Mouse (Mus musculus) limb, embryonic 15.5 days (tissue): Measurements from ENCODE around the gene Nav1. TPM values are rescaled to one million over a fixed set of nuclear protein-coding genes. Genes with fewer than 3 reads are reported as not detected.

Experiments
- ATAC-seq: fragments of 200-750 bp; cut with Nextera tagmentation; 2 replicates; pipeline ENCODE4 v1.8.0; 2017; ENCODE audit warnings: low read depth, moderate TSS enrichment; ENCODE audit not compliant: insufficient number of reproducible peaks, low FRiP score, low TSS enrichment
- H3K27ac ChIP-seq: fragments of 300-500 bp; sonication (generic); 2 replicates; pipeline ENCODE4 v1.5.1; 2015; ENCODE audit warnings: moderate library complexity, mild to moderate bottlenecking, inconsistent platforms
- H3K27me3 ChIP-seq: fragments of 300-500 bp; sonication (generic); 2 replicates; pipeline ENCODE4 v1.6.1; 2015; ENCODE audit warnings: inconsistent platforms
- H3K36me3 ChIP-seq: fragments of 300-500 bp; sonication (generic); 2 replicates; pipeline ENCODE4 v1.6.1; 2015; ENCODE audit warnings: inconsistent platforms
- H3K4me1 ChIP-seq: fragments of 300-500 bp; sonication (generic); 2 replicates; pipeline ENCODE4 v1.6.1; 2015; ENCODE audit warnings: inconsistent platforms
- H3K4me2 ChIP-seq: fragments of 300-500 bp; sonication (generic); 2 replicates; pipeline ENCODE4 v1.6.1; 2015; ENCODE audit warnings: mild to moderate bottlenecking, inconsistent platforms
- H3K4me3 ChIP-seq: fragments of 300-500 bp; sonication (generic); 2 replicates; pipeline ENCODE4 v1.5.1; 2015; ENCODE audit warnings: mild to moderate bottlenecking, inconsistent platforms
- H3K9ac ChIP-seq: fragments of 300-500 bp; sonication (generic); 2 replicates; pipeline ENCODE4 v1.6.1; 2015; ENCODE audit warnings: inconsistent platforms
- H3K9me3 ChIP-seq: fragments of 300-500 bp; sonication (generic); 2 replicates; pipeline ENCODE4 v1.6.1; 2016; ENCODE audit warnings: inconsistent platforms
- WGBS: fragments of 180-500 bp; shearing (Covaris S2); methylation state at CpG from one replicate; pipeline ENCODE4 v1.1.7; 2015; 5-methylcytosine and 5-hydroxymethylcytosine counted together
- polyA plus RNA-seq: library from polyadenylated mRNA; unstranded; fragments of >200 nt; fragmentation: Nextera tagmentation; extraction: Ambion mirVana; gene quantifications from 2 replicates; pipeline ENCODE4 v1.2.1, GENCODE M21; 2015

Nav1 gene
- polyA plus RNA-seq, 1 experiment from 2014 or later: 10.4 TPM

GRCm38 (mm10) chr1:135557976-135558375 is 49.1 kb downstream of the Nav1 start:
- Histone ChIP-seq H3K27ac (no peak overlapping the region), H3K4me3 (no peak overlapping the region), H3K4me2 (no peak overlapping the region), H3K9me3 (no peaks in the 10 kb centered on the region), H3K27me3 (no peaks in the 10 kb centered on the region), H3K36me3 (no peaks in the 10 kb centered on the region), H3K4me1 (peaks cover 23% of the 10 kb centered on the region), H3K9ac (no peak overlapping the region)
- no peak for ATAC-seq
- 46% methylated on average over 6 of the region's 6 CpGs for WGBS

- no peaks in the 10 kb centered on the region for H3K27me3 ChIP-seq
- ATAC-seq: no peak
- WGBS: 86% methylated on average over 8 of the region's 8 CpGs
- no peak overlapping the region for H3K27ac ChIP-seq
- H3K9ac ChIP-seq: no peak overlapping the region
- H3K9me3 ChIP-seq: no peaks in the 10 kb centered on the region
- H3K4me3 ChIP-seq: no peak overlapping the region
- no peaks in the 10 kb centered on the region for H3K36me3 ChIP-seq
- H3K4me2 ChIP-seq: no peak overlapping the region
- H3K4me1 ChIP-seq: peaks cover 23% of the 10 kb centered on the region
These were observed 51.2 kb downstream of the Nav1 start for GRCm38 (mm10) chr1:135555885-135556284.

- no peaks in the 10 kb centered on the region for H3K27me3 ChIP-seq
- H3K27ac ChIP-seq: no peak overlapping the region
- H3K9ac ChIP-seq: no peak overlapping the region
- H3K36me3 ChIP-seq: no peaks in the 10 kb centered on the region
- no peak for ATAC-seq
- H3K9me3 ChIP-seq: no peaks in the 10 kb centered on the region
- H3K4me2 ChIP-seq: no peak overlapping the region
- peaks cover 23% of the 10 kb centered on the region for H3K4me1 ChIP-seq
- WGBS: 8% methylated on average over 17 of the region's 17 CpGs
- H3K4me3 ChIP-seq: no peak overlapping the region
These were observed 52.3 kb downstream of the Nav1 start for GRCm38 (mm10) chr1:135554632-135555260.

GRCm38 (mm10) chr1:135553615-135554014 is 53.5 kb downstream of the Nav1 start:
- H3K36me3 ChIP-seq: no peaks in the 10 kb centered on the region
- no peak overlapping the region for H3K9ac ChIP-seq
- H3K4me2 ChIP-seq: no peak overlapping the region
- no peaks in the 10 kb centered on the region for H3K9me3 ChIP-seq
- no peak overlapping the region for H3K27ac ChIP-seq
- no peak for ATAC-seq
- 49% methylated on average over 4 of the region's 4 CpGs for WGBS
- H3K4me1 ChIP-seq: peaks cover 33% of the 10 kb centered on the region
- H3K27me3 ChIP-seq: no peaks in the 10 kb centered on the region
- no peak overlapping the region for H3K4me3 ChIP-seq

GRCm38 (mm10) chr1:135553154-135553553 is 53.9 kb downstream of the Nav1 start:
- no peak overlapping the region for H3K4me3 ChIP-seq
- H3K27me3 ChIP-seq: no peaks in the 10 kb centered on the region
- H3K9me3 ChIP-seq: no peaks in the 10 kb centered on the region
- H3K9ac ChIP-seq: no peak overlapping the region
- no peak overlapping the region for H3K4me2 ChIP-seq
- H3K36me3 ChIP-seq: no peaks in the 10 kb centered on the region
- no peak for ATAC-seq
- 61% methylated on average over 4 of the region's 4 CpGs for WGBS
- peaks cover 31% of the 10 kb centered on the region for H3K4me1 ChIP-seq
- H3K27ac ChIP-seq: no peak overlapping the region

GRCm38 (mm10) chr1:135550886-135551285 is 56.2 kb downstream of the Nav1 start:
- H3K27me3 ChIP-seq: no peaks in the 10 kb centered on the region
- no peaks in the 10 kb centered on the region for H3K36me3 ChIP-seq
- no peak for ATAC-seq
- WGBS: 66% methylated on average over 3 of the region's 3 CpGs
- no peak overlapping the region for H3K4me2 ChIP-seq
- H3K4me1 ChIP-seq: peaks cover 35% of the 10 kb centered on the region
- H3K9ac ChIP-seq: no peak overlapping the region
- no peaks in the 10 kb centered on the region for H3K9me3 ChIP-seq
- no peak overlapping the region for H3K27ac ChIP-seq
- H3K4me3 ChIP-seq: no peak overlapping the region

GRCm38 (mm10) chr1:135548750-135549149 is 58.3 kb downstream of the Nav1 start:
- H3K27me3 ChIP-seq: no peaks in the 10 kb centered on the region
- H3K4me2 ChIP-seq: no peak overlapping the region
- H3K4me3 ChIP-seq: no peak overlapping the region
- no peaks in the 10 kb centered on the region for H3K9me3 ChIP-seq
- peaks cover 37% of the 10 kb centered on the region for H3K4me1 ChIP-seq
- H3K36me3 ChIP-seq: no peaks in the 10 kb centered on the region
- 0 out of 2 replicates have a peak, but pooled peaks have one; percentile 33 for ATAC-seq
- H3K9ac ChIP-seq: no peak overlapping the region
- peak overlapping the region; percentile 22; the same call in 1 of the 2 replicates for H3K27ac ChIP-seq
- 50% methylated on average over 9 of the region's 9 CpGs for WGBS

- Histone ChIP-seq H3K27me3 (no peaks in the 10 kb centered on the region), H3K4me3 (no peak overlapping the region), H3K4me1 (peaks cover 53% of the 10 kb centered on the region), H3K27ac (no peak overlapping the region), H3K4me2 (no peak overlapping the region), H3K36me3 (no peaks in the 10 kb centered on the region), H3K9ac (no peak overlapping the region), H3K9me3 (no peaks in the 10 kb centered on the region)
- 67% methylated on average over 5 of the region's 5 CpGs for WGBS
- no peak for ATAC-seq
These were observed 61.0 kb downstream of the Nav1 start for GRCm38 (mm10) chr1:135546099-135546498.

GRCm38 (mm10) chr1:135544504-135545146 is 62.5 kb downstream of the Nav1 start:
- Histone ChIP-seq H3K9me3 (no peaks in the 10 kb centered on the region), H3K27me3 (no peaks in the 10 kb centered on the region), H3K4me3 (no peak overlapping the region), H3K4me1 (peaks cover 57% of the 10 kb centered on the region), H3K27ac (peak overlapping the region; percentile 38; the same call in 1 of the 2 replicates), H3K36me3 (no peaks in the 10 kb centered on the region), H3K9ac (no peak overlapping the region), H3K4me2 (no peak overlapping the region)
- ATAC-seq: peak; percentile 36
- WGBS: 35% methylated on average over 16 of the region's 16 CpGs

- Histone ChIP-seq H3K27ac (peak overlapping the region; percentile 29; the same call in 1 of the 2 replicates), H3K27me3 (no peaks in the 10 kb centered on the region), H3K4me3 (no peak overlapping the region), H3K4me1 (peaks cover 52% of the 10 kb centered on the region), H3K9ac (no peak overlapping the region), H3K9me3 (no peaks in the 10 kb centered on the region), H3K36me3 (no peaks in the 10 kb centered on the region), H3K4me2 (no peak overlapping the region)
- WGBS: 47% methylated on average over 12 of the region's 12 CpGs
- no peak for ATAC-seq
These were observed 64.0 kb downstream of the Nav1 start for GRCm38 (mm10) chr1:135542841-135543810.

GRCm38 (mm10) chr1:135542080-135542479 is 65.0 kb downstream of the Nav1 start:
- 78% methylated on average over 9 of the region's 9 CpGs for WGBS
- H3K4me3 ChIP-seq: no peak overlapping the region
- no peaks in the 10 kb centered on the region for H3K36me3 ChIP-seq
- H3K9ac ChIP-seq: no peak overlapping the region
- H3K4me2 ChIP-seq: no peak overlapping the region
- no peak overlapping the region for H3K27ac ChIP-seq
- no peaks in the 10 kb centered on the region for H3K27me3 ChIP-seq
- H3K9me3 ChIP-seq: no peaks in the 10 kb centered on the region
- no peak for ATAC-seq
- H3K4me1 ChIP-seq: peaks cover 52% of the 10 kb centered on the region
